Mouse (Mus musculus) heart, adult 8-10 months (tissue): ENCODE measurements around the gene Olfr1122. TPM values are rescaled to one million over a fixed set of nuclear protein-coding genes. Genes with fewer than 3 reads are reported as not detected.
"Not testable (repeated sequence)": the region's sequence is repeated elsewhere in the genome, so short reads cannot be mapped to it uniquely, and the experiment has no call there.

Source experiments
- DNase-seq: peaks from one replicate; pipeline ENCODE4 v3.0.0; 2022; ENCODE audit warnings: low spot score
- total RNA-seq, 4 experiments: library from RNA; stranded (reverse); gene quantifications; 2 replicates each; pipeline ENCODE4 v1.2.4; 2022

The Olfr1122 gene
- not detected for total RNA-seq

DNA sequence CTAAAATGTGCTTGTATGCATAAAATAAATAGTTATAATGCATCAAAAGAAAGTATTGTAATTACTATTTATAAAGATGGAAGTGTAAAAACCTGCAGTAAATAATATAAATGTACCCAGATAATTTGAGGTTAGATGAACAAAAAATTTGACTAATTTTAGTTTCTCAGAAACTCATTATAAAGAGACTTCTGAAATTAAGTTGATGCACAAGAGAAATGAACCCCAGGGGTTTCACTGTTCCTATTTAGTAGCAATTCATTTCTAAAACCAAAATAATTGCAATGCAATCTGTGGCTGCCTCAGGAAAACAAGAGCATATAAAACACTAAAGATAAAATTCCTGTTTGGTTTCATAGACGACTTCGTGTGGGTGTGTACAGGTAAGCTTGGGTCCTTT lies at the start of gene Olfr1122:
Gene Olfr1122, plus strand, starts transcription at position 301 of the 400 bp plus-strand sequence.
- DNase-seq: no peak

DNA sequence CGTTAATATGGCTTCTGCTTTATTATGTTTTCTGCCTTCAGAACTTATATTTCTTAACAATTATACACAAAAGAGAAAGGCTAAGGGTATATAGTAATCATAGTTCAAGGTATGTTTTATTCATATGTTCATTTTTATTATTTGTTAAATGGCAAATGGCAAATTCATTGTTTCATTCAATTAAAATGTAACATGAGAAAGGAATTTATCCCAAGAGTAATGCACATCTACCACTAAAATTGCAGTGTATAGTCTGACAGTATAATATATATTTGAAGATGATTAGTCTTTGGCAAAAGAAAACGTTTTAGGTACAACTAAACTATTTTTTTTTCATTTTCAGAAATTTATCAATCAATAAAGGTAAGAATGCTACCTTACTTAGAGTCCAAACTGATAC lies 31.1 kb upstream of the Olfr1122 start, which contains the start of gene Olfr1120:
Gene Olfr1120, plus strand, starts transcription at position 301 of the 400 bp plus-strand sequence.
- no peak for DNase-seq

GRCm38 (mm10) chr2:87360121-87360520 lies 25.5 kb upstream of the Olfr1122 start:
- DNase-seq: peak; percentile 11

- no peak for DNase-seq
These were observed 16.1 kb upstream of the Olfr1122 start, which contains the start of gene Olfr1121 for GRCm38 (mm10) chr2:87369595-87369994. Olfr1121 (plus strand) TSS chr2:87369895.

- DNase-seq: no peak
These were observed 13.9 kb upstream of the Olfr1122 start for GRCm38 (mm10) chr2:87371726-87372125.

- no peak for DNase-seq
These were observed 1.7 kb upstream of the Olfr1122 start for GRCm38 (mm10) chr2:87383935-87384334.

DNA sequence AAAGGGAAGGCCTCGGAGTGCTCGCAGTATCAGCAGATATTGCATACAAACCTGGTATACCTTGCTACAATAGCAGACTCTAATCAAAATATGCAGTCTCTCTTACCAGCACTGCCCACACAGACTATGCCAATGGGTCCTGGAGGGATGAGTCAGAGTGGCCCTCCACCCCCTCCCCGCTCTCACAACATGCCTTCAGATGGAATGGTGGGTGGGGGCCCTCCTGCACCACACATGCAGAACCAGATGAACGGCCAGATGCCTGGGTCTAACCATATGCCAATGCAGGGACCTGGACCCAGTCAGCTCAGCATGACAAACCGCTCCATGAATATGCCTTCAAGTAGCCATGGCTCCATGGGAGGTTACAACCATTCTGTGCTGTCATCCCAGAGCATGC lies 8.0 kb downstream of the Olfr1122 start:
- not testable (repeated sequence) for DNase-seq

DNA sequence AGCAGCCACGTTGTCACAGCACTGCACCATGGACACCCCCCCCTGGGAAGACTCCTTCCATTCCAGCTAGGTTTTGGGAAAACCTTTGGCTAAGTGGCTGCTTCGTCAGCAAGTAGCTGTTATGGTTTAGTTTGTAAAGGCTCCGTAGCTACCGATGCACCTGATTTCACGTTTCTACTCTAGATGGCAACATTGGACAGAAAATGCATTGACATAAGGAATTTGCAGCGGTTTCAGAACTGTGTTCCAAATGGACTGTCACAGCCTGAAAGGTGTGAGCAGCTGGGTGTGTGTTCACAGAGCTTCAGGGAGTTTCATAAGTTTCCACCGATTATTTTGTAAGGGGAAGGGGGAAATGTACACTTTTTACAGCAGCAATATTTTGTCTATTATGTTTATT lies 9.0 kb downstream of the Olfr1122 start:
- not testable (repeated sequence) for DNase-seq

GRCm38 (mm10) chr2:87416335-87416734 lies 30.7 kb downstream of the Olfr1122 start, which contains the start of gene Olfr1123:
Olfr1123 (plus strand) TSS chr2:87416635.
- no peak for DNase-seq

DNA sequence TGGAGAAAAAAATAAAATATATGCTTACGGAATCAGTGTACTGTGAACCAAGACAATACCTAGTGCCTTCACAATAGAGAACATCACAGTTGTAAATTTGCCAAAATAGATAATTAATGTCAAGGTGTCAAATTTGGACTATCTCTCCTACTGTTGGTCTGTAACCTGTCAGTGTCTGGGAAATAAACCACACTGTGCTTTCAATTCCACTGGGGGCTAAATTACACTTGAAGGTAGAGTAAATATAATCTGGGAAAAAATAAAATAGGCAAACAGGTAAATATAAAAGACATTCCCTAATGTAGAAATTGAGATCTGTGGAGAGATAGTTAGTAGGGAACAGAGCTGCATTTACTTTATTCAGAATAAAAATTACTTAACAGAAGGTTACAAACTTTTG lies 44.3 kb downstream of the Olfr1122 start, which contains the start of gene Olfr1124:
Gene Olfr1124, plus strand, starts transcription at position 301 of the 400 bp plus-strand sequence.
- no peak for DNase-seq

GRCm38 (mm10) chr2:87437731-87438130 lies 52.1 kb downstream of the Olfr1122 start:
- DNase-seq: no peak

Other genes starting within 250 kb of the Olfr1122 start
- gene Olfr1110, start 245.5 kb upstream of the Olfr1122 start, total RNA-seq: not detected
- not detected for gene Olfr1111, start 233.2 kb upstream of the Olfr1122 start, total RNA-seq
- not detected for gene Olfr1112, start 198.1 kb upstream of the Olfr1122 start, total RNA-seq
- gene Olfr1113, start 176.9 kb upstream of the Olfr1122 start, total RNA-seq: not detected
- not detected for gene Olfr1115, start 137.8 kb upstream of the Olfr1122 start, total RNA-seq
- gene Olfr1116, start 118.3 kb upstream of the Olfr1122 start, total RNA-seq: not detected
- not detected for gene Olfr1118, start 78.3 kb upstream of the Olfr1122 start, total RNA-seq
- gene Olfr1120, start 31.0 kb upstream of the Olfr1122 start, total RNA-seq: not detected
- gene Olfr1121, start 16.0 kb upstream of the Olfr1122 start, total RNA-seq: not detected
- not detected for gene Olfr1123, start 30.8 kb downstream of the Olfr1122 start, total RNA-seq
- not detected for gene Olfr1124, start 44.4 kb downstream of the Olfr1122 start, total RNA-seq
- not detected for gene Olfr1126, start 68.1 kb downstream of the Olfr1122 start, total RNA-seq
- gene Pramel7, start 111.2 kb downstream of the Olfr1122 start, total RNA-seq: not detected
- gene Pramel6, start 120.7 kb downstream of the Olfr1122 start, total RNA-seq: not detected
- not detected for gene Olfr153, start 145.9 kb downstream of the Olfr1122 start, total RNA-seq
- gene Olfr1128, start 159.7 kb downstream of the Olfr1122 start, total RNA-seq: not detected
- not detected for gene Olfr1129, start 188.1 kb downstream of the Olfr1122 start, total RNA-seq
- not detected for gene Olfr1130, start 220.4 kb downstream of the Olfr1122 start, total RNA-seq
- gene Olfr1131, start 241.3 kb downstream of the Olfr1122 start, total RNA-seq: not detected